Mouse (Mus musculus): ENCODE data around the gene Lgi4. TPM values are rescaled to one million over a fixed set of nuclear protein-coding genes. Genes with fewer than 3 reads are reported as not detected.

Lgi4 gene
- polyA plus RNA-seq, 1 experiment from 2014 or later: 0.57 TPM

GRCm38 (mm10) chr7:31097583-31098248 is 38.6 kb downstream of the Lgi4 start:
- Histone ChIP-seq H3K4me1 (replicated peaks) (0 out of 2 replicates have a peak, but pooled peaks cover 3% of the 10 kb centered on the region), H3K27ac (replicated peaks) (no peak overlapping the region), H3K4me3 (peak overlapping the region; percentile 20), H3K27me3 (no peaks in the 10 kb centered on the region), H3K4me2 (peak overlapping the region; percentile 50), H3K9me3 (no peaks in the 10 kb centered on the region), H3K9ac (no peak overlapping the region), H3K36me3 (no peaks in the 10 kb centered on the region)
- WGBS: 43% methylated on average over 20 of the region's 20 CpGs
- ATAC-seq (ENCODE audit: low FRiP score, low read depth): peak; percentile 94

- Histone ChIP-seq H3K36me3 (no peaks in the 10 kb centered on the region), H3K27me3 (no peaks in the 10 kb centered on the region), H3K4me3 (no peak overlapping the region), H3K4me2 (no peak overlapping the region), H3K4me1 (replicated peaks) (0 out of 2 replicates have a peak, but pooled peaks cover 3% of the 10 kb centered on the region), H3K27ac (replicated peaks) (no peak overlapping the region), H3K9me3 (no peaks in the 10 kb centered on the region), H3K9ac (no peak overlapping the region)
- 80% methylated on average over 22 of the region's 22 CpGs for WGBS
- no peak for ATAC-seq (ENCODE audit: low FRiP score, low read depth)
These were observed 39.8 kb downstream of the Lgi4 start for GRCm38 (mm10) chr7:31098697-31099611.

DNA sequence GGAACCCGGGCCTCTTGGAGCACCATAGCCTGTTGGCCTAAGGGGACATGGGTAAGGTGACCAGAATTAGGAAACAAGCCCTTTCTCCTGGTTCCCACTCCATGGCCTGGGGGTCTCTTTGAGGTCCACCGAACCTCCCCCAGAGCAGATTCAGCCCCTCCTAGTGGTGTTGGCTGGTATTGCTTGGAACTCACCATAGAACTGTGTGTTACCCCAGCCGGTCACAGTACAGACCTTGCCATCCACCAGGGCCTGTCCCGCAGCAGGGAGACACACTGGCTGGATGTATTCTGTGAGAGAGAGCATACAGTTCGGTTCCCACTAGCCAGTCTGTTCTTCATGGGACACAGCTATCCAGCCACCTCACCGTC is 40.5 kb downstream of the Lgi4 start:
- H3K4me1 ChIP-seq (replicated peaks): 0 out of 2 replicates have a peak, but pooled peaks cover 3% of the 10 kb centered on the region
- ATAC-seq (ENCODE audit: low FRiP score, low read depth): no peak
- WGBS: 91% methylated on average over 6 of the region's 6 CpGs
- no peaks in the 10 kb centered on the region for H3K36me3 ChIP-seq
- no peak overlapping the region for H3K4me2 ChIP-seq
- no peak overlapping the region for H3K4me3 ChIP-seq
- no peak overlapping the region for H3K27ac ChIP-seq (replicated peaks)
- H3K27me3 ChIP-seq: no peaks in the 10 kb centered on the region
- no peak overlapping the region for H3K9ac ChIP-seq
- no peaks in the 10 kb centered on the region for H3K9me3 ChIP-seq

DNA sequence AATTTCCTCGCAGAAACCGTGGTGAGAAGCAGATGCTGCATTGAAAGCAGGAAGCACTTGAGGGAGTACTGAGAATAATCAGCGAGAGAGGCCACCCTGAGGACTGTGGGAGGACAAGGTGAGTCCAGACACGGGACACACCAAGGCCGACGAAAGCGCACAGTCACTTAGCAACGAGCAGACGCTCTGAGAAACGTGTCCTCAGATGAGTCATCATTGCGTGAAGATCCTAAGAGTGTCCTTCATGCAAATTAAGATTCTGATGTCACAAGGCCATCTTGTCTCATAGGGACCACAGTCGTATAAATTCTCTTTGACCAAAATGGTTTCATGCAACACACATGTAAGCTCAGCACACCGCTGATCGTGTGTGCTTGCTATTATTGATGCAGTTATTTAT is 41.6 kb downstream of the Lgi4 start:
- 0 out of 2 replicates have a peak, but pooled peaks cover 3% of the 10 kb centered on the region for H3K4me1 ChIP-seq (replicated peaks)
- 82% methylated on average over 14 of the region's 14 CpGs for WGBS
- H3K4me3 ChIP-seq: no peak overlapping the region
- H3K27me3 ChIP-seq: no peaks in the 10 kb centered on the region
- no peaks in the 10 kb centered on the region for H3K9me3 ChIP-seq
- no peak overlapping the region for H3K9ac ChIP-seq
- H3K27ac ChIP-seq (replicated peaks): no peak overlapping the region
- no peaks in the 10 kb centered on the region for H3K36me3 ChIP-seq
- no peak overlapping the region for H3K4me2 ChIP-seq
- ATAC-seq (ENCODE audit: low FRiP score, low read depth): no peak

- Histone ChIP-seq H3K4me2 (no peak overlapping the region), H3K27ac (replicated peaks) (no peak overlapping the region), H3K4me3 (no peak overlapping the region), H3K36me3 (no peaks in the 10 kb centered on the region), H3K9me3 (no peaks in the 10 kb centered on the region), H3K27me3 (no peaks in the 10 kb centered on the region), H3K9ac (no peak overlapping the region), H3K4me1 (replicated peaks) (no peaks in the 10 kb centered on the region)
- WGBS: 66% methylated on average over 15 of the region's 15 CpGs
- no peak for ATAC-seq (ENCODE audit: low FRiP score, low read depth)
These were observed 46.1 kb downstream of the Lgi4 start for GRCm38 (mm10) chr7:31105061-31105768.

DNA sequence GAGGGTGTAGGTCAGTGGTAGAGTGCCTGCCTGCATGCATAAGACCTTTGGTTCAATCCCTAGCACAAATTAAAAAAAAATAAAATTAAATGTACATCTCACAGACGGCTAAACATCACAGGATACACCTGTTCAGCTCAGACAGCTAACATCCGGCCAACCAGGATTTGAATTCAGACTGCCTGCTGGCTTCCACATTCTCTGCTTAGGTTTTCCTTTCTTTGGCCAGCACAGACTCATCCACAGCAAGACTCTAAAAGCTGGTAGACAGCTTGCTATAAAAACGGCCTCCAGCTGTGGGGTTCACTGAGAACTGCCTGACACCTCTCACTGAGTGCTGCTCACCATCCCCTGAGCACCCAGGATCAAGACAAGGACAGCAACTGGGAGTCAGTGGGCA is 47.0 kb downstream of the Lgi4 start:
- H3K27me3 ChIP-seq: no peaks in the 10 kb centered on the region
- no peak overlapping the region for H3K4me3 ChIP-seq
- H3K4me1 ChIP-seq (replicated peaks): no peaks in the 10 kb centered on the region
- no peaks in the 10 kb centered on the region for H3K9me3 ChIP-seq
- no peak overlapping the region for H3K4me2 ChIP-seq
- no peaks in the 10 kb centered on the region for H3K36me3 ChIP-seq
- WGBS: 62% methylated on average over 3 of the region's 3 CpGs
- ATAC-seq (ENCODE audit: low FRiP score, low read depth): no peak
- no peak overlapping the region for H3K27ac ChIP-seq (replicated peaks)
- H3K9ac ChIP-seq: no peak overlapping the region

DNA sequence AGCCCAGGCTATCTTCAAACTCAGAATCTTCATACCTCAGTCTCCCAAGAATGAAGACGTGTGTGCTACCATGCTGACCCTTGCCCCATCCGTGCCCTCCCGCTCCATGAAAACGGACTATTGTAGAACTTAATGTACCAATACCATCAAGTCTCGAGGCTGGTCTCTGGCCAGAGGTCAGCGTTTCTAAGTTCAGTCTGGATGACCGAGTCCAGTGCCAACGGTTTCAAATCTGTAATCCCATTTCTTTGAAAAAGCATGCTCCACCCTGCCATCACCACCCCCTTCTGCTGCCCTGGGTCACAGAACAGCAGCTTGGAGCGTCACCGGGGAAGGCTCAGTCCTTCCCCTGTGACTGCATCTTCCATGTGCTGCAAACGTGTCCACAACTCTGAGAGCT is 48.6 kb downstream of the Lgi4 start:
- no peaks in the 10 kb centered on the region for H3K4me1 ChIP-seq (replicated peaks)
- no peak overlapping the region for H3K27ac ChIP-seq (replicated peaks)
- H3K36me3 ChIP-seq: no peaks in the 10 kb centered on the region
- H3K4me3 ChIP-seq: no peak overlapping the region
- H3K9me3 ChIP-seq: no peaks in the 10 kb centered on the region
- 92% methylated on average over 11 of the region's 11 CpGs for whole genome bisulfite sequencing
- no peak overlapping the region for H3K4me2 ChIP-seq
- H3K9ac ChIP-seq: no peak overlapping the region
- no peaks in the 10 kb centered on the region for H3K27me3 ChIP-seq
- ATAC-seq (ENCODE audit: low FRiP score, low read depth): no peak

DNA sequence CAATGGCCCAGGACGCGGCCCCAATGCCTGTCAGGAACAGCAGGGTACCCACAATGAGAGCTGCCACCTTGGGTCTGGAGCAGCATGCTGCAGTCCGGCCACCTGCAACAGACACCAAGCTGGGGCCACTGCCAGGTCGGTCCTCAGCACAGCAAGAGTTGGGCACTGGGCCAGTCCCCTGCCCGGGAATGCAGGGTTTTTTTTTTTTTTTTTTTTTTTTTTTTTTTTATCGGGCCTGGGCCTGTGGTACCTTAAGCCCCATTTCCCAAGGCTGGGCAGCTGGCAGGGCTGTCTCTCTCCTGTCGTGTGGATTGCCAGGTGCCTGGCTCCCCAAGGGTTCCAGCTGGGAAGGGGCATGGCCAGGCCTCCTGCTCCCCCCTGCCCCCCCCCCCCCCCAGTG is 49.9 kb downstream of the Lgi4 start:
- Histone ChIP-seq H3K4me1 (replicated peaks) (no peaks in the 10 kb centered on the region), H3K9ac (no peak overlapping the region), H3K27me3 (no peaks in the 10 kb centered on the region), H3K4me2 (no peak overlapping the region), H3K9me3 (no peaks in the 10 kb centered on the region), H3K27ac (replicated peaks) (no peak overlapping the region), H3K4me3 (no peak overlapping the region), H3K36me3 (no peaks in the 10 kb centered on the region)
- WGBS: 41% methylated on average over 6 of the region's 7 CpGs
- ATAC-seq (ENCODE audit: low FRiP score, low read depth): no peak

DNA sequence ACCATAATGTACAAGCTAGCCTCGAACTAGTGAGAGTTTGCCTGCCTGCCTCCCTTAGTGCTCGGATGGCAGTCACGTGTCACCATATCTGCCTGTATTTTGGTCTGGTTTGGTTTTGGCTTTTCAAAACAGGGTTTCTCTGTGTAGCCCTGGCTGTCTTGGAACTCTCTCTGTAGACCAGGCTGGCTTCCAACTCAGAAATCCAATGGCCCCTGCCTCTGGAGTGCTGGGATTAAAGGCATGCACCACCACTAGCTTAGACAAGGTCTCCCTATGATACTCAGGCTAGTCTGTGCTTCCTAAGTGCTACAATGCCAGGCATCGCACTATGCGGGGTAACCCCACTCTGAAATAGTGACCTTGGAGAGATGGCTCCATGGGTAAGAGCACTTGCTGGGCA is 50.7 kb downstream of the Lgi4 start:
- Histone ChIP-seq H3K27me3 (no peaks in the 10 kb centered on the region), H3K9ac (no peak overlapping the region), H3K27ac (replicated peaks) (no peak overlapping the region), H3K4me3 (no peak overlapping the region), H3K4me1 (replicated peaks) (no peaks in the 10 kb centered on the region), H3K36me3 (no peaks in the 10 kb centered on the region), H3K4me2 (no peak overlapping the region), H3K9me3 (no peaks in the 10 kb centered on the region)
- WGBS: 91% methylated on average over 5 of the region's 5 CpGs
- no peak for ATAC-seq (ENCODE audit: low FRiP score, low read depth)

GRCm38 (mm10) chr7:31110861-31111385 is 51.8 kb downstream of the Lgi4 start:
- H3K4me2 ChIP-seq: no peak overlapping the region
- 0 out of 2 replicates have a peak, but pooled peaks cover 7% of the 10 kb centered on the region for H3K4me1 ChIP-seq (replicated peaks)
- H3K36me3 ChIP-seq: no peaks in the 10 kb centered on the region
- no peak for ATAC-seq (ENCODE audit: low FRiP score, low read depth)
- H3K27me3 ChIP-seq: no peaks in the 10 kb centered on the region
- no peak overlapping the region for H3K27ac ChIP-seq (replicated peaks)
- no peak overlapping the region for H3K9ac ChIP-seq
- 85% methylated on average over 15 of the region's 15 CpGs for WGBS
- no peaks in the 10 kb centered on the region for H3K9me3 ChIP-seq
- H3K4me3 ChIP-seq: no peak overlapping the region

DNA sequence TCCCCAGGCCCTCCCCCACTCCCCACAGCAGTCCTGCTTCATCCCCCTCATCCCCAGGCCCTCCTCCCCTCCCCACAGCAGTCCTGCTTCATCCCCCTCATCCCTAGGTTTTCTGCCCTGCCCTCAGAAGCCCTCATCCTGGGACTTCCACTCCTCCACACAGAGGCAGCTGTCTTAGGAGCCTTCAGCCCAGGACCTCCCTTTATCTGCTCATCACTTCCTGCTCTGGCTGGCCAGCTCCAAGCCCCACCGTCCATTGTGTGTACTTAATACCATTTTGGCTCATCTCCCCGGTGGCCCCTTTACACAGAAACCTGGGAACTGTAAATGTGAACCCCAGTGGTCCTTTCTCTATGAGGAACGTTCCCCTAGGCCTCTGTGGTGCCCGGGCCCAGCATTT is 52.9 kb downstream of the Lgi4 start:
- H3K9me3 ChIP-seq: no peaks in the 10 kb centered on the region
- H3K4me2 ChIP-seq: no peak overlapping the region
- whole genome bisulfite sequencing: 57% methylated on average over 4 of the region's 4 CpGs
- H3K27ac ChIP-seq (replicated peaks): no peak overlapping the region
- 0 out of 2 replicates have a peak, but pooled peaks cover 7% of the 10 kb centered on the region for H3K4me1 ChIP-seq (replicated peaks)
- no peak overlapping the region for H3K4me3 ChIP-seq
- no peaks in the 10 kb centered on the region for H3K27me3 ChIP-seq
- no peaks in the 10 kb centered on the region for H3K36me3 ChIP-seq
- no peak for ATAC-seq (ENCODE audit: low FRiP score, low read depth)
- H3K9ac ChIP-seq: no peak overlapping the region

DNA sequence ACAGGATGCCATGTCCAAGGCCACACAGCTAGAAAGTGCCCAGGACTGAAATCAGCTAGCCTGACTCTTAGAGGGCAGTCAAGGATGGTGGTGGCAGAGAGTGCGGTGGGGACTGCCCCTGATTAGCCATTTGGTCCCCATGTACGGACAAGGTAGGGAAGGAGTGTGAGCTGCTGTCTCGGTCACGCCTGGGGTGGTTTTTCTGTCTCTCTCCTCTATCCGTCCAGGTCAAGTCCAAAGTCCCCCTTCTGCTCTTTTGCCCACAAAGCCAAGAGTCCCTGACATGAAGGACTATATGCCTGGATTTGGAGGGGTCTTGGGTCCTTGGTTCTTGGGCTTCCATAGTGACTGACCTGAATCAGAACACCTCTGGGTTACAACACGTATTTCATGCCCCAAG is 54.7 kb downstream of the Lgi4 start:
- no peaks in the 10 kb centered on the region for H3K27me3 ChIP-seq
- H3K4me3 ChIP-seq: no peak overlapping the region
- H3K4me1 ChIP-seq (replicated peaks): 0 out of 2 replicates have a peak, but pooled peaks cover 7% of the 10 kb centered on the region
- H3K27ac ChIP-seq (replicated peaks): no peak overlapping the region
- ATAC-seq (ENCODE audit: low FRiP score, low read depth): no peak
- H3K36me3 ChIP-seq: no peaks in the 10 kb centered on the region
- WGBS: 85% methylated on average over 6 of the region's 6 CpGs
- H3K9me3 ChIP-seq: no peaks in the 10 kb centered on the region
- no peak overlapping the region for H3K9ac ChIP-seq
- no peak overlapping the region for H3K4me2 ChIP-seq
